32 mouse cellular contexts compared by ENCODE assay signal in the genomic region with DNA sequence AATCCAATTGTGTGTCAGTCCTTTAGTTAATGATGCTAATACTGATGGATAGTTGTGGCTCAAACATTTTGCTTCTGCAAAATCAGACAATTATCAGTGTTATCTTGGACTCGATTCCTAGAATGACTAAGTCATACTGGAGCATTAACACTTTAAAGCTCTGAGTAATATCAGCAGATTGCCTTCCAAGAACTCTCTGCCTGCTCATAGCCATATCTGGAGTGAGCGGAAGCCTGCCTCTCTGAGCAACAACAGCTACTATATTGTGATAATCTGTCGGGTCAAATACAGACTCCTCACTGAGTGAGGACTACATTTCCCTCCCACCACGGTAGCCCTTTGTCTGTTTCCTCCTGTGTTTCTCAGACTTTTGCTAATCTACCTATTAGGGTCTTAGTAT. TPM values are rescaled to one million over a fixed set of nuclear protein-coding genes. Genes with fewer than 3 reads are reported as not detected.
DNase-seq lines count a peak whose midpoint lies in the region; ATAC-seq and TF ChIP-seq lines count a peak whose summit lies in the region.
"Had no signal": no experiment of that assay in that cellular context is flagged by ENCODE, and none has a peak within 500 bp of the region (broad histone marks: within the 10 kb centered on the region; RNA-seq: fewer than 3 reads in every experiment).

No protein-coding gene starts in this region.

- 0 out of 2 replicates have a peak overlapping the region, but pooled peaks have one; percentile 8 for H3K27ac ChIP-seq in layer of hippocampus, adult 2 months
- no peak overlapping the region for H3K27ac ChIP-seq in liver, embryonic 12.5 days
- H3K27ac ChIP-seq: embryonic facial prominence, embryonic 13.5 days; forebrain, embryonic 10.5 days; forebrain, embryonic 15.5 days; hindbrain, embryonic 14.5 days; limb, embryonic 10.5 days; limb, embryonic 15.5 days; macrophage; midbrain, embryonic 12.5 days; neural tube, embryonic 12.5 days; stomach, postnatal 0 days had no signal

- H3K4me2 ChIP-seq in liver, embryonic 12.5 days = no peak overlapping the region
- H3K4me2 ChIP-seq: embryonic facial prominence, embryonic 13.5 days; forebrain, embryonic 15.5 days; hindbrain, embryonic 14.5 days; limb, embryonic 15.5 days; midbrain, embryonic 12.5 days; neural tube, embryonic 12.5 days had no signal

- TF ChIP-seq CTCF in layer of hippocampus, adult 2 months (conservative IDR thresholded peaks at IDR 0.05) = no peak

- no peak for DNase-seq in layer of hippocampus, adult 2 months (ENCODE audit: low spot score in 2 of 2)
- no peak for DNase-seq in layer of hippocampus, adult 9-10 months (ENCODE audit: low spot score)
- DNase-seq in Muller cell, postnatal 12 days (ENCODE audit: inconsistent ontology term) = peak; percentile 42
- DNase-seq in cerebellum, postnatal 36 days = no peak
- no peak for DNase-seq in embryo, embryonic 9.5 days (ENCODE audit: extremely low spot score)
- DNase-seq: B cell, adult 2 months; cerebellum, adult 11 months; cerebellum, adult 9-10 months; embryo, embryonic 11 days; gastrocnemius, postnatal 25 days; heart, adult 18-20 months; kidney, postnatal 36 days; layer of hippocampus, postnatal 36 days; lung, adult 2 months; lung, postnatal 10 days; right cerebral cortex, postnatal 4 days; thymus, adult 18-20 months; thymus, postnatal 25 days had no signal

- peak; percentile 79 for ATAC-seq in liver, embryonic 12.5 days
- no peak for ATAC-seq in megakaryocyte, adult 5-6 weeks (ENCODE audit: poor library complexity, severe bottlenecking)
- ATAC-seq: forebrain, embryonic 15.5 days; intestine, postnatal 0 days had no signal

- H3K27me3 ChIP-seq in liver, embryonic 12.5 days (replicated peaks) = no peaks in the 10 kb centered on the region
- H3K27me3 ChIP-seq: embryonic facial prominence, embryonic 13.5 days; forebrain, embryonic 15.5 days; limb, embryonic 15.5 days; midbrain, embryonic 12.5 days; neural tube, embryonic 12.5 days had no signal

- H3K4me1 ChIP-seq in liver, embryonic 12.5 days = peaks cover 3% of the 10 kb centered on the region
- H3K4me1 ChIP-seq: forebrain, embryonic 10.5 days; forebrain, embryonic 15.5 days; limb, embryonic 15.5 days; midbrain, embryonic 12.5 days; neural tube, embryonic 12.5 days had no signal

- H3K36me3 ChIP-seq in liver, embryonic 12.5 days = 0 out of 2 replicates have a peak, but pooled peaks cover 4% of the 10 kb centered on the region
- H3K36me3 ChIP-seq: embryonic facial prominence, embryonic 13.5 days; forebrain, embryonic 10.5 days; forebrain, embryonic 15.5 days; limb, embryonic 10.5 days; limb, embryonic 15.5 days; midbrain, embryonic 12.5 days; neural tube, embryonic 12.5 days had no signal

- H3K4me3 ChIP-seq in layer of hippocampus, adult 2 months = no peak overlapping the region
- H3K4me3 ChIP-seq in liver, embryonic 12.5 days = no peak overlapping the region
- H3K4me3 ChIP-seq: embryonic facial prominence, embryonic 13.5 days; forebrain, embryonic 10.5 days; forebrain, embryonic 15.5 days; limb, embryonic 10.5 days; limb, embryonic 15.5 days; midbrain, embryonic 12.5 days; myocyte; neural tube, embryonic 12.5 days had no signal

- 18% methylated on average over 4 of the region's 4 CpGs for WGBS in liver, embryonic 12.5 days (ENCODE audit: insufficient replicate concordance)

- H3K9ac ChIP-seq in liver, embryonic 12.5 days = no peak overlapping the region
- H3K9ac ChIP-seq: embryonic facial prominence, embryonic 13.5 days; forebrain, embryonic 15.5 days; hindbrain, embryonic 14.5 days; limb, embryonic 15.5 days; midbrain, embryonic 12.5 days; neural tube, embryonic 12.5 days had no signal

- no peaks in the 10 kb centered on the region for H3K9me3 ChIP-seq in liver, embryonic 12.5 days (replicated peaks)
- H3K9me3 ChIP-seq: embryonic facial prominence, embryonic 13.5 days; forebrain, embryonic 10.5 days; forebrain, embryonic 15.5 days; limb, embryonic 10.5 days; limb, embryonic 15.5 days; midbrain, embryonic 12.5 days; neural tube, embryonic 12.5 days had no signal

RNA-seq across cellular contexts. Expression of gene Fam122a, which starts 37.4 kb away (rescaled TPM):
- 10 to 100 TPM; 33.9 to 34.6 TPM for total RNA-seq in layer of hippocampus, adult 2 months (2021)
- 45.1 and 47.6 TPM in 2 replicates for polyA plus RNA-seq in liver, embryonic 12.5 days (2016; fragmentation: Nextera tagmentation; extraction: Ambion mirVana)
- total RNA-seq in megakaryocyte, adult 5-6 weeks (2015) = 30.1 and 31.3 TPM in 2 replicates
- 5.9 and 8.3 TPM in 2 replicates for total RNA-seq in megakaryocyte, adult 5-6 weeks (2017)
